Mouse (Mus musculus) c-Kit-negative CD71-positive TER-119-positive erythroid progenitor cells, embryonic 14.5 days (primary cell): Measurements from ENCODE around the gene Tpx2.

Experiments
- DNase-seq: peaks from one replicate; pipeline ENCODE4 v3.0.0-alpha.2; 2013; ENCODE audit warnings: low read depth, low spot score

Tpx2 gene

GRCm38 (mm10) chr2:152819926-152820325 lies 27.8 kb upstream of the Tpx2 start:
- DNase-seq = no peak

GRCm38 (mm10) chr2:152820369-152820768 lies 27.4 kb upstream of the Tpx2 start:
- no peak for DNase-seq

- DNase-seq = no peak
These were observed 26.7 kb upstream of the Tpx2 start for GRCm38 (mm10) chr2:152821023-152821422.

GRCm38 (mm10) chr2:152821566-152821965 lies 26.2 kb upstream of the Tpx2 start:
- no peak for DNase-seq

- DNase-seq = no peak
These were observed 24.0 kb upstream of the Tpx2 start for GRCm38 (mm10) chr2:152823770-152824169.

GRCm38 (mm10) chr2:152824438-152825167 lies 23.2 kb upstream of the Tpx2 start:
- DNase-seq = no peak

GRCm38 (mm10) chr2:152825168-152825697 lies 22.5 kb upstream of the Tpx2 start:
- DNase-seq = no peak

GRCm38 (mm10) chr2:152825713-152826112 lies 22.1 kb upstream of the Tpx2 start:
- no peak for DNase-seq

- DNase-seq = no peak
These were observed 21.3 kb upstream of the Tpx2 start for GRCm38 (mm10) chr2:152826481-152826880.

GRCm38 (mm10) chr2:152827321-152828010 lies 20.3 kb upstream of the Tpx2 start:
- no peak for DNase-seq

- no peak for DNase-seq
These were observed 19.8 kb upstream of the Tpx2 start for GRCm38 (mm10) chr2:152828011-152828370.

GRCm38 (mm10) chr2:152828532-152828931 lies 19.2 kb upstream of the Tpx2 start:
- no peak for DNase-seq

GRCm38 (mm10) chr2:152829367-152829881 lies 18.3 kb upstream of the Tpx2 start:
- DNase-seq = no peak

GRCm38 (mm10) chr2:152830021-152830921 lies 17.5 kb upstream of the Tpx2 start:
- peak; percentile 72 for DNase-seq

- peak; percentile 96 for DNase-seq
These were observed 16.5 kb upstream of the Tpx2 start, which contains the start of gene Bcl2l1 for GRCm38 (mm10) chr2:152831019-152831878. TSS of gene Bcl2l1 (minus strand) at chr2:152831728.

GRCm38 (mm10) chr2:152839256-152839655 lies 8.5 kb upstream of the Tpx2 start:
- no peak for DNase-seq

- no peak for DNase-seq
These were observed 5.0 kb upstream of the Tpx2 start for GRCm38 (mm10) chr2:152842741-152843140.

- no peak for DNase-seq
These were observed 528 bp upstream of the Tpx2 start for GRCm38 (mm10) chr2:152847057-152847814.

- DNase-seq = peak; percentile 48
These were observed 702 bp downstream of the Tpx2 start for GRCm38 (mm10) chr2:152848466-152848865.

GRCm38 (mm10) chr2:152859501-152859900 lies 11.7 kb downstream of the Tpx2 start:
- no peak for DNase-seq
